Mouse (Mus musculus) lung, embryonic 15.5 days (tissue): ENCODE data around the gene Clec2d. TPM values are rescaled to one million over a fixed set of nuclear protein-coding genes. Genes with fewer than 3 reads are reported as not detected.

Experiments
- ATAC-seq: fragments of 200-750 bp; cut with Nextera tagmentation; 2 replicates; pipeline ENCODE4 v1.8.0; 2017; ENCODE audit warnings: moderate number of reproducible peaks, borderline replicate concordance; ENCODE audit not compliant: low FRiP score, low TSS enrichment; ENCODE audit errors: extremely low read depth
- H3K27ac ChIP-seq: fragments of 300-500 bp; sonication (generic); 2 replicates; pipeline ENCODE4 v1.5.1; 2015; ENCODE audit warnings: moderate library complexity, mild to moderate bottlenecking, inconsistent platforms
- H3K27me3 ChIP-seq: fragments of 300-500 bp; sonication (generic); 2 replicates; pipeline ENCODE4 v1.6.1; 2015; ENCODE audit warnings: inconsistent platforms
- H3K36me3 ChIP-seq: fragments of 300-500 bp; sonication (generic); 2 replicates; pipeline ENCODE4 v1.6.1; 2015; ENCODE audit warnings: inconsistent platforms
- H3K4me1 ChIP-seq: fragments of 300-500 bp; sonication (generic); 2 replicates; pipeline ENCODE4 v1.6.1; 2015; ENCODE audit warnings: inconsistent platforms
- H3K4me2 ChIP-seq: fragments of 300-500 bp; sonication (generic); 2 replicates; pipeline ENCODE4 v1.6.1; 2015; ENCODE audit warnings: inconsistent platforms, mild to moderate bottlenecking, moderate library complexity
- H3K4me3 ChIP-seq: fragments of 300-500 bp; sonication (generic); 2 replicates; pipeline ENCODE4 v1.5.1; 2015; ENCODE audit warnings: mild to moderate bottlenecking, inconsistent platforms
- H3K9ac ChIP-seq: fragments of 300-500 bp; sonication (generic); 2 replicates; pipeline ENCODE4 v1.6.1; 2015; ENCODE audit warnings: inconsistent platforms
- H3K9me3 ChIP-seq: fragments of 300-500 bp; sonication (generic); 2 replicates; pipeline ENCODE4 v1.6.1; 2016; ENCODE audit warnings: inconsistent platforms
- whole genome bisulfite sequencing: fragments of 180-500 bp; shearing (Covaris S2); methylation state at CpG from one replicate; pipeline ENCODE4 v1.1.7; 2015; 5-methylcytosine and 5-hydroxymethylcytosine counted together
- microRNA-seq: library from miRNA; unstranded; fragments of <30 nt; microRNA quantifications from one replicate; pipeline ENCODE4, GENCODE M21; 2016
- polyA plus RNA-seq: library from polyadenylated mRNA; unstranded; fragments of >200 nt; fragmentation: Nextera tagmentation; extraction: Ambion mirVana; gene quantifications from 2 replicates; pipeline ENCODE4 v1.2.1, GENCODE M21; 2015

The Clec2d gene
- polyA plus RNA-seq, 1 experiment from 2014 or later = 1.5 TPM

DNA sequence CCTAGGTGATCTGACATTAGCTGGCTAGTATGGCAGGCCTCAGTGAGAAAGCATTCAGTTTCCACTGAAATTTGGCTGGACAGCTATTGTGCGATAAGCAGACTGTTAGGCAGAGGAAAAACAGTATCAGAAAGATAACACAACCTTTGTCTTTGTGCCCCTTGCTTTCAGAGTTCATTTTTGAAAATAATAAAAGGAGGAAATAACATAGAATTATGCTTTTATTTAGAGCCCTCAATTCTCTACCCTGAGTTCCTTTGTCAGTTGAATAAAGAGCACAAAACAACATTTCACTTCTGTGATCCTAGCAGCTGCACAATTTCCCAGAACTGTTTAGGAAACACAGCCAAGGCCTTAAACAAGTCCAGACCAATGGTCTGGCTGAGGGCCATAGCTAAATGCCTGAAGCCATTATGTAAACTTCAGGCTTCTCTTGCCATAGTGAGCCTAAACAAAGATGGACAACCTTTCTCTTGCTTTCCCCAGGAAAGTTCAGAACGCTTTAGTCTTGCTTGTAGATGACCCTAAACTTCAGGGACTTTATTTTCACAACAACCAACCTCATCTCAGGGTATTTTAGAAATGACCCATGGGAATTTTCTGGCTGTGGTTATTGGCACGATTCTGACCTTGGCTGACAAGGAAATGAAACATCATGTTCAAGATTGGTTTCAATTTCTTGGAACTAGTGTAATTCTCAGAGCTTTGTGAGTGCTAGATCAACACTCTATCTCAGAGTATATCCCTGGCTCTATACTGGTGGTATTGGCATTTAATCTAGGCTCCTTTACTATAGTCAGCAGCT, 49.6 kb downstream of the Clec2d start:
- no peak overlapping the region for H3K9ac ChIP-seq
- H3K4me3 ChIP-seq = no peak overlapping the region
- no peaks in the 10 kb centered on the region for H3K27me3 ChIP-seq
- peaks cover 35% of the 10 kb centered on the region for H3K4me1 ChIP-seq
- H3K36me3 ChIP-seq = no peaks in the 10 kb centered on the region
- no peaks in the 10 kb centered on the region for H3K9me3 ChIP-seq
- WGBS = 26% methylated on average over 3 of the region's 3 CpGs
- ATAC-seq = peak; percentile 92
- H3K4me2 ChIP-seq = no peak overlapping the region
- peak overlapping the region; percentile 95 for H3K27ac ChIP-seq

DNA sequence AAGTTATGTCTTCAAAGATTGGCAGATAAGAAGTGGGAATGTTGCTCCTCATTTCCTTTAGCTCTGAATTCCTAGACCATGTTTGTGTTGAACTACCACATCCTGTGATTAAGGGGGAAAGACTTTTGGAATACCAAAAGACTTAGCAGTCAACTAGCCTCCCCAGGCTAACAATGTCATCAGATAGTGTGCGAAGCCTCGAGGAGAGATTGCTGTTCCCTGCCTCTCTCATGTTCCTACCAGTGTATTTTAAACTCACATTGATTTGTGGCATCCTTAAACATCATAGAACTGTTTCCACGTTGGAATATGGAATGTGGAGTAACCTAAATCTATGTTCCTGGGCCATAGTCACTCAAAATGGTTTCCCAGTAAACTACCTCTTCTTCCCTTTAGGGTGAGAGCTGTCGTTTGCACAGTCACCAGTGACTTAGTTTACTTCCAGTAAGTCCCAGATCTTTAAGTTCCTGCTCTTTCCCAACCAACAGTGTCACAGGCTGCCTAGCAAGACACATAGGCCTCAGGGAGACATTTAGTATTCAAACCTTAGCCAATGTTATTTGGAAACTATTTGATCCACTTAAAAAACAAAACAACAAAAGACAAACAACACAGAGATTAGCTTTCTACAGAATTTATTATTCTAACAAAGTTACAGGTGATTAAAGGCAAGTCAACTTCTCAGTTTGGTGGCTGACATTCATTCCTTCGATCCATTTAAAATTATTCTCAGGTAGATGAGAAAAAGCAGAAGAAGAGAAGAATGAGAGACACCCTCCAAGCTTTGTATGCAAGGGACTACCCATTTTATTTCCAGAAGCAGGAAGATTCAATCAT, 51.8 kb downstream of the Clec2d start:
- H3K27me3 ChIP-seq = no peaks in the 10 kb centered on the region
- H3K4me2 ChIP-seq = no peak overlapping the region
- H3K27ac ChIP-seq = peak overlapping the region; percentile 84
- H3K9me3 ChIP-seq = no peaks in the 10 kb centered on the region
- H3K4me3 ChIP-seq = no peak overlapping the region
- WGBS = 71% methylated on average over 5 of the region's 5 CpGs
- peaks cover 41% of the 10 kb centered on the region for H3K4me1 ChIP-seq
- ATAC-seq = no peak
- no peaks in the 10 kb centered on the region for H3K36me3 ChIP-seq
- H3K9ac ChIP-seq = no peak overlapping the region

DNA sequence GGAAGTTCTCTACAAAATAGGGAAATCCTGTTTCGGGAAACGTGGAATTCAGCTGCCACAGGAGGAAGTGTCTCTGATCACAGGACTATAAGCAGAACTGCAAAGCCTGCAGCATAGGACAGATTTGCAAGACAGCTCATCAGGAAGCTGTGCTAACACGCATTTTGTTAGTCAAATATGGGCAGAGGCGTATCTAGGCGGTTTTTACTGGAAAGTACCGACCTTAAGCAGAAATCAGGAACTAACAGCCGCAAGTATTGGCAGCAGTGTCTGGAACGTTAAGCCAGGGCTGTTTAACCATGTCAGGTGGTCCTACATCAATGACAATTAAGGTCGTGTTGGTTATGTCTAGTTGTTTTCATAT, 52.4 kb downstream of the Clec2d start:
- 44% methylated on average over 9 of the region's 9 CpGs for WGBS
- no peaks in the 10 kb centered on the region for H3K9me3 ChIP-seq
- no peak overlapping the region for H3K4me2 ChIP-seq
- no peak overlapping the region for H3K4me3 ChIP-seq
- ATAC-seq = no peak
- peaks cover 47% of the 10 kb centered on the region for H3K4me1 ChIP-seq
- peak overlapping the region; percentile 84 for H3K27ac ChIP-seq
- no peak overlapping the region for H3K9ac ChIP-seq
- no peaks in the 10 kb centered on the region for H3K36me3 ChIP-seq
- no peaks in the 10 kb centered on the region for H3K27me3 ChIP-seq

DNA sequence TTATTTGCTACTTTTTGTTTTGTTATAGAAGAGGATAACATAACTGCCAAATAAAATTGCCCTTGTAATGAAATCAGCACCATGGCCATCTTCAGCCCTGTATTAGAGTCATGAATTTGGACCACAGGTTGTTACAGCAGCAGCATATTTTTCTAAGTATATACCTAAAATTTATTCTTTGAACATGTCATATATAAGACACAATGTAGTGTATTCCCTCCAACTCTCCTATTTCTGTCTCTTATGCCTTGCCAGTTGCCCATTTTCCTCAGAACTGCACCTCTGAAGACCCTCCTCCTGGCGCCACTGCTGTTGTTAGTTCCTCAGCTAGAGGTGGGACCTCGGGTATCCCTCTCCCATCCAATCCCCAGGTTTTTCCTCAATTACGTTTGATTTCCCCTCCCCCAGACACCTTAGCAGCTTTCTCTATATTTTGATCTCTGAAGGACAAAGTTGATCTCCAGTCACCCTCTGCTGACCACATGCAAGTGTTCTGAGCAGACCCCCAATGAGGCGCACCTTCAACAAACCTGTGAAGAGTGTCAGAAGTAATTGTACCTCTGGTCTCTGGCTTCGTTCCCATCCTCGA, 53.0 kb downstream of the Clec2d start:
- Histone ChIP-seq H3K9ac (no peak overlapping the region), H3K27ac (peak overlapping the region; percentile 84), H3K27me3 (no peaks in the 10 kb centered on the region), H3K4me1 (peaks cover 47% of the 10 kb centered on the region), H3K4me3 (no peak overlapping the region), H3K4me2 (no peak overlapping the region), H3K9me3 (no peaks in the 10 kb centered on the region), H3K36me3 (no peaks in the 10 kb centered on the region)
- ATAC-seq = no peak
- WGBS = 79% methylated on average over 6 of the region's 6 CpGs

DNA sequence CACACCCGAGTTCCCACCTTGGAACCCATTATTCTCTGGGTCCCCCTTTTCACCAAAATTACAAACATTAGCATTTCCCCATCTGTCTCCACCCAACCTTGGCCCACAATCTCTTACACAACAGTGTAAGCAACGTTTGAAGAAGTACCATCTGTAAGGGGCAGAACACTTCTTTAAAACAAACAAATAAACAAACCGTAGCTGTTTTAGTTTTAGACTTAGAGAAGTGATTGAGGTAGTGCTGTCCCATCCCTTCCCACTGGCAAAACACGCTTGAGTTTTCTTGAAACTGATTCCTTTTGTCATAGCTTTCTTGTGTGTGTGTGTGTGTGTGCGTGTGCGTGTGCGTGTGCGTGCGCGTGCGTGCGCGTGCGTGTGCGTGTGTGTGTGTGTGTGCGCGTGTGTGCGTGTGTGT, 53.5 kb downstream of the Clec2d start:
- peaks cover 44% of the 10 kb centered on the region for H3K4me1 ChIP-seq
- ATAC-seq = no peak
- no peak overlapping the region for H3K4me3 ChIP-seq
- no peak overlapping the region for H3K4me2 ChIP-seq
- no peak overlapping the region for H3K9ac ChIP-seq
- H3K27ac ChIP-seq = peak overlapping the region; percentile 84
- H3K9me3 ChIP-seq = no peaks in the 10 kb centered on the region
- no peaks in the 10 kb centered on the region for H3K36me3 ChIP-seq
- 75% methylated on average over 15 of the region's 18 CpGs for WGBS
- no peaks in the 10 kb centered on the region for H3K27me3 ChIP-seq

DNA sequence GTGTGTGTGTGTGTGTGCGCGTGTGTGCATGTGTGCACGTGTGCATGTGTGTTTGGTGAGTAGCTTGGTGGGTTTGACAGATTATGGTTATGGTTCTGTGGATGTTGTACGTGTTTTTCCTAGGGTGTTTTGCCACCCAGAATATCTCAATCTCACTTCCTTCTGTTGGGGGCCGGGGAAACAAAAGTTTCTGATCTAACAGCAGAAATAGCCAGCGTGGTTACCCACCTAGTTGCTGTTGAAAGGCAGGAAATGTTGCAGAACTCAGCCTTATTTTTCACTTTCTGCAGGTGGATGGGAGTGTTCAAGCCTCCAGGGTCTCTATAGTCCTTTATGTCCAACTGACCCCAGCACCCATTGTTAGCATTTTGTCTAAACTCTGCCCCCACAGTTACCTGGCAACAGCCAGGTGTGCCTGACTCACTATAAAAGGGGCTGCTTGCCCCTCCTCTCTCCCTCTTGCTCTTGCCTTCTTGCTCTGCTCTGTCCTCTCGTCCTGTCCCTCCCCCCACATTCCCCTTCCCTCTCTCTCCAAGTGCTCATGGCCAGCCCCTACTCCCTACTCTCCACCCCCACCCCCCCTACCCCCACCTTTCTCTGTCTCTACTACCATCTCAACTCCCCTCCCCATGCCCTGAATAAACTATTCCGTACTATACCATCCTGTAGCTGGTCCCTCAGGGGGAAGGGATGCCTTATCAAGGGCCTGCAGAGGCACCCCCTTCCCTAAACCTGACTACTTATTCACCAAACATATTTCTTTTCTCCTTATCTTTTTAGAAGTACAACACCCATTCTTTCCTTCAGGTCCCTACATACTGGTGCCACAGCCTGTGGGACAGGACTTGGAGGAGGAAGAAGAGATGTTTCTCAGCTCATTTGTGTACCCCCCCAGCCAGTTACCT, 54.3 kb downstream of the Clec2d start:
- WGBS = 58% methylated on average over 8 of the region's 8 CpGs
- Histone ChIP-seq H3K27ac (peak overlapping the region; percentile 84), H3K9me3 (no peaks in the 10 kb centered on the region), H3K36me3 (no peaks in the 10 kb centered on the region), H3K9ac (no peak overlapping the region), H3K4me1 (peaks cover 40% of the 10 kb centered on the region), H3K27me3 (no peaks in the 10 kb centered on the region), H3K4me3 (no peak overlapping the region), H3K4me2 (peak overlapping the region; percentile 12; the same call in 1 of the 2 replicates)
- no peak for ATAC-seq

DNA sequence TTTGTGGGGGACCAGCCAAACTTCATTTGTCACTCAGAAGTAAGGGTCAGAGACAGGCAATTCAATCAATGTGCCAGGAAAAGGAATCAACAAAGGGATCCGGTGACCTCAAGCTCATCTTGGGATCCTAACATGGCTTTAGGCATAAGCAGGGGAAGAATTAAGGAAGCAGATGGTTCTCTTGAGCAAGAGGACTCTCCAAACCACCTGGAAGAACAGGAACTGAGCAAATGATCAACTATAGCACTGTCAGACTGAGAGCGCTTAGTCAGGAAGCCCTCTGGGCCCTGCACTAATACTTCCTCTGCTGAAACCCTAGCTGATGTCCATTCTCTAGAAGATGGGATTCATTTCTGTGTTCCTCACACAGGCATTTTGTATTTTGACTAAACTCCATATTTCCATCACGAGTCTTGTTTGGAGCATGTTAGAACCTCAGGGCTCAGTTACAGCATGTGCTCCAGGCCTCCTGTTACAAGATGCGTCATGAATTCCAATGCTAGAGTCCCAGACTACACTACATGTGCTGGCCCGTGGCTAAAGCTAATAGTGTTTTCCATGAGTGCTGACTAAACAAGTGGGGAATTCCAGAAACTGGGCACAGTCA, 55.5 kb downstream of the Clec2d start:
- Histone ChIP-seq H3K27ac (peak overlapping the region; percentile 84), H3K4me3 (no peak overlapping the region), H3K9me3 (no peaks in the 10 kb centered on the region), H3K4me1 (peaks cover 30% of the 10 kb centered on the region), H3K36me3 (no peaks in the 10 kb centered on the region), H3K27me3 (no peaks in the 10 kb centered on the region), H3K4me2 (peak overlapping the region; percentile 62; the same call in 1 of the 2 replicates), H3K9ac (no peak overlapping the region)
- peak; percentile 29; the same call in 1 of the 2 replicates for ATAC-seq
- WGBS = 52% methylated on average over 5 of the region's 5 CpGs

Small RNA genes within 50 kb of the gene (microRNA-seq; reads per million reads assigned to microRNA genes)
- not detected for gene Gm27514

Other genes starting within 250 kb of the Clec2d start
- gene Clec2g, start 246.2 kb upstream of the Clec2d start, polyA plus RNA-seq = 0.16 TPM in 1 of 2 replicates, not detected in the other
- gene Klrb1f, start 134.7 kb upstream of the Clec2d start, polyA plus RNA-seq = 0.51 TPM in 1 of 2 replicates, not detected in the other
- not detected in 2 replicates for gene Clec2e, start 79.7 kb upstream of the Clec2d start, polyA plus RNA-seq
- 0.15 and 0.39 TPM in 2 replicates for gene Cd69, start 94.8 kb downstream of the Clec2d start, polyA plus RNA-seq
- gene 4922502D21Rik, start 151.2 kb downstream of the Clec2d start, polyA plus RNA-seq = not detected in 2 replicates
- 3.0 and 3.5 TPM in 2 replicates for gene Clec12a, start 162.1 kb downstream of the Clec2d start, polyA plus RNA-seq
- 0.47 TPM in 1 of 2 replicates, not detected in the other for gene Clec12b, start 205.3 kb downstream of the Clec2d start, polyA plus RNA-seq
- gene Clec1b, start 216.7 kb downstream of the Clec2d start, polyA plus RNA-seq = 2.6 and 4.6 TPM in 2 replicates
- 0.95 and 1.0 TPM in 2 replicates for gene Clec9a, start 228.2 kb downstream of the Clec2d start, polyA plus RNA-seq